Mouse (Mus musculus): ENCODE data around the gene Olfr156.
A peak's percentile ranks its signal among the peaks of the same experiment; 100 is the strongest.
"Not testable (repeated sequence)": the region's sequence is repeated elsewhere in the genome, so short reads cannot be mapped to it uniquely, and the experiment has no call there.

The Olfr156 gene

DNA sequence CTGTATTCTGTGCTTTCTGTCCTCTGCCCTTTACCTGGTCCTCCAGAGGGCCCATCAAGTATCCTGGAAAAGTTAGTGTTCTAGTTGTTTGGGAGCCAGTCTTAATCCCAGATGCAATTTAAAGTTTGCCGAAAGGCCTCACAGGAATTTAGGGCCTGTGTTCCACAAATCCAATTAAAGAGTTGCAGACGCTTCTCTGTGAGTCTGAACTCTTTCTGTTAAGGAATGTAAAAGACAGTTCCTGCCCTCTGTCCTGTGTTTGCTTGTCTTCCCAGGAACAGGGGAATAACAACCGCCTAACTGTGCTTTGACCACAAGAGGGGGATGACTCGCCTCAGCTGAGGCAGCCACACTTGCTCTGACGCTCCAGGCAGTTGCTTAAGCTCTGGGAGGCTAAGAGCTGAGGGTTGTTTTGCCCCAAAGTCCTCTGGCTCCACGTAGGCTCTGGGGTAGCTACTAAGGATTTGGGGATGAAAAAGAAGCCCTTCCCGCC lies at the start of gene Olfr156:
TSS of gene Olfr156 (minus strand) at position 51 of the 493 bp plus-strand sequence.
- peak; percentile 32 for DNase-seq (ENCODE audit: extremely low spot score, low spot score)

DNA sequence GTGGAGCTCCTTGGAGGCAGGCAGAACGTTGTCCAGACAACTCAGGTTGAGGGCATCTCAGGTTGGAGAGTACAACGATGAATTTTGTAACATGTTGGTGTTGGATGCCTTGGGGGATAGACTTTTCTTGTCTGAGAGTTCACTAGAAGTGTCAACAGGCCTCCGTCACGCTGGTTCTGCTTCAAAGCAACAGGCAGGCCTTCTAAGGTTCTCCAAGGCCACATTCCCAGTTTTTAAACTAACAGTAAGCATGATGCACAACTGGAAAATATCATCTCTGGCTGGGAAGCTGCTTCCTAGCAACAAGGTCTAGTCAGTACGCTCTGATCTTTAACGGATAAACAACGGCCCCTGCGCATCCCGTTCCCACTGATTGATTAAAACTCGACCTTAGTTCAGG lies 46.1 kb upstream of the Olfr156 start:
- no peak for DNase-seq (ENCODE audit: extremely low spot score, low spot score)

DNA sequence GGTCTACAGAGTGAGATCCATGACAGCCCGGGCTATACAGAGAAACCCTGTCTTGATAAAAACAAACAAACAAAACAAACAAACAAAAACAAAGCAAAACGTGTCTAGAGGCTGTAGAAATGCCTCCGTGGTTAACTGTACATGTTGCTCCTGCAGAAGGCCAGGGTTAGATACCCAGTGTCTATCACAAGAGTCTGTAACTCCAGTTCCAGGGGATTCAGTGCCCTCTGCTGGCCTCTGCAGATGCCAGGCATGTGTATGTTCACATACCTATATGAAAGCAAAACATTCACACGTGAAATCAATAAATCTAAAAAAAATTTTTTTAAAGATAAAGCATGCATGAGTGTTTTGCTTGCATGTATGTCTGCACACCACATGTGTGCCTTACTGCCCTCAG lies 39.6 kb upstream of the Olfr156 start:
- DNase-seq (ENCODE audit: extremely low spot score, low spot score) = no peak

DNA sequence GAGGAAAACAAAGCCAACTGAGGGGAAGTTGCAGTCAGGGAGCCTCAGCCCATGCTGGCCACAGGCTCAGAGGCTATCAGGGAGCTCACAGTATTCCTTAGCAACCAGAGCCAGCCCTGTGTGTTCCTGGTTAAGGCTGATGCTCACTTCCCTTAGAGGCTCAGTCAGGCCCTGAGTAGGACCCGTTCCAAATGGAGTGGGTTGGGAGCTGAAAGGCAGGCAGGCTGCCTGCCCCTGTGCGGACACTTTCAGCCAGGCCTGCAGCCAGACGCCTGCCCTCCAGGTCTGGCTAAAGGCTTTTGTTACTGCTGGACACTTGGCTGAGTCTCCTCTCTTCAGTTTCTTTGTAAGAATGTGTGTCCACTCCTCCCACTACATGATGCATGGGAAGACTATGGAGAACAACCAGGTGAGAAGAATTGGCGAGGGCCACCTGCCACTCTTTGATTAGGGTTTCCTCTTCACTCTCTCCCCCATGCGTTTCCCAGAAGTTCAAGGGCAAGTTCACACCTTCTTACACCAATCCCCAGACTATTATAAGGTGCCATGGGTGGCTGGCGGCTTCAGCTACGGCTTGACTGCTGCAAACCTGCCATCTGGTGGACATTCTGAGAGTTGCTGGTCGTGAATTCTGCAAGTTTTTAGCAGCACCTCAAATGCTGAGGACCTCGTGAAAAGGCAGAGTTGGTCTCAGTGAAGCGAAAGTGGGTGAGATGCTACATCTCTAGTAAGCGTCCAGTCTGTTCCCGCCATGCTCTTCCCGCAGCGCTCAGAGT lies 37.2 kb upstream of the Olfr156 start:
- DNase-seq (ENCODE audit: extremely low spot score, low spot score) = peak; percentile 77

DNA sequence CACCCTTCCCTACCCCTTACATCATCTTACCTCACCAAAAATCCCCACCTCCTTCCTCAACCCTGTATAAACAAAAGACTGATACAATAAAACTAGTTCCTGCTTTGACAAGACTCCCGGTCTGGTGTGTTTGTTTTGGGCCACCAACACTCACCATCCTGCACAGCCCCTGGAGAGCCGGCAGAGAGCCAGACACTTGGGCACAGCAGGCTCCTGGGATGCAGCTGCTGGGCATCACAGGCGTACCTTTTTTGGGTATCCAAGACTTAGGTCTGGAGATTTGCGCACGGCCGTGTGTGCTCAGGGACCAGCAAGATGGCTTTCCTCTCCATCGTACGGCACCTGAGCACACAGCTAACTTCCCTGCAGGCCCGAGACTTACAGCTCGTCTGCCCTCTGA lies 36.2 kb upstream of the Olfr156 start:
- no peak for DNase-seq (ENCODE audit: extremely low spot score, low spot score)

DNA sequence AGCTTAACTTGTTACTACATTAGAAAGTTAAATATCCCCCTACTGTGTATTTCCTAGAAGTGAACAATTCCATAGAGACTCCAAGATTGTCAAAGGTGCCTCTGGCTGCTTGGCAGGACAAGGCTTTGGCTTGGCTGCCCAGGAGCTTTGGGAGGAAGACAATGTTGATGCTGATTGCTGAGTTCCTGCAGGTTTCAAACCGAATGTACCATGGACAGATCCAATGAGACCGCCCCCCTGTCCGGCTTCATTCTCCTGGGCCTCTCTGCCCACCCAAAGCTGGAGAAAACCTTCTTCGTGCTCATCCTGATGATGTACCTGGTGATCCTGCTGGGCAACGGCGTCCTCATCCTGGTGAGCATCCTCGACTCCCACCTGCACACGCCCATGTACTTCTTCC lies 30.4 kb upstream of the Olfr156 start:
- DNase-seq (ENCODE audit: extremely low spot score, low spot score) = no peak

DNA sequence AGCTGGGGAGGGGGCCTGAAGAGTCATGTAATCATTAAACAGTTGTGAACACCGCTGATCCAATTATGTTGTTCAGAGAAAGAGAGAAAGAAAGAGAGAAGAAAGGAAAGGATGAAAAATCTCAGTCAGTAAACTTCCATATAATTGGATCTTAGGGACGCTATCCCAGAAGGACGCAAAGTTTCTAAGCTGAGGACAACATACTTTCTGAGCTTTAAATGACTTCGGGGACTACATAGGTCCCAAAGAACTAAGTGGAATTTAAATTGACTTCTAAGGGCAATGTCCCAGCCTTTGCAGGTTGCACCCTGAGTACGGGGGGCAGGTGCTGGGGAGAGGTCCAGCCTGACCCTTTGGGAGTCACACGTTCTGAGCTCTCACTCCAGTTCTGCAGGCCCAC lies 27.6 kb upstream of the Olfr156 start, which contains the start of gene Olfr155:
TSS of gene Olfr155 (plus strand) at position 301 of the 400 bp plus-strand sequence.
- no peak for DNase-seq (ENCODE audit: extremely low spot score, low spot score)

DNA sequence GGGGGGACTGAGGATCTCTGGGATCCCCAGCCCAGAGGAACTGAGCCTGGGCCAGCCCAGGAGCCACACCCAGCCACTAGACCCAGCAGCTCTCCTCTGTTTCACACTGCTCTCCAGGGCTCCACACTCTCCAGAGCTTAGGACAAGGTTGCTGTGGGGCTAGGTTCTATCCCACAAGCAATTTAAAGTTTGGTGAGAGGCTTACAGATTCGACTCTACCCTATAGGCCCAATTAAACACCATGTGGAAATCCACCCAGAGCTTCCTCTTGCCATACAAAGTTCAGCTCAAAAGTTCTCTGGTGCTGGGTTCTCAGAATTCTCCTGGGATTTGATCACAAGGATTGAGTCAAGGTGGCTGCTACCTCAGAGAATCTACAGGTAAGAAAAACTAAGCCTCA lies 16.4 kb upstream of the Olfr156 start, which contains the start of gene Olfr157:
TSS of gene Olfr157 (minus strand) at position 101 of the 400 bp plus-strand sequence.
- DNase-seq (ENCODE audit: extremely low spot score, low spot score) = no peak

DNA sequence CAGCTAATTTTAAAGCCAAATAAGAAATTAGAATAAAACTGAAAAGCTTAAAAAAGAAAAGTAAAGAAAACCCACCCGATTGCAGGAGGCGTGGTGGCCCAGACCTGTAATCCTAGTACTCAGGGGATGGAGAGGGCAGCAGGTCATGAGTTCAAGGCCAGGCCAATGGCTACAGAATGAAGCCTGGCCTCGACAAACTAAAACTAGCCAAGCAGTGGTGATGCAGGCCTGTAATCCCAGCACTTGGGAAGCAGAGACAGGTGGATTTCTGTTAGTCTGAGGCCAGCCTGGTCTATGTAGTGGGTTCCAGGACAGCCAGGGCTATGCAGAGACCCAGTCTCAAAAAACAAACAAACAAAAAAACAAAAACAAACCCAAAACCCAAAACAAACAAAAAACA lies 14.6 kb upstream of the Olfr156 start:
- no peak for DNase-seq (ENCODE audit: extremely low spot score, low spot score)

DNA sequence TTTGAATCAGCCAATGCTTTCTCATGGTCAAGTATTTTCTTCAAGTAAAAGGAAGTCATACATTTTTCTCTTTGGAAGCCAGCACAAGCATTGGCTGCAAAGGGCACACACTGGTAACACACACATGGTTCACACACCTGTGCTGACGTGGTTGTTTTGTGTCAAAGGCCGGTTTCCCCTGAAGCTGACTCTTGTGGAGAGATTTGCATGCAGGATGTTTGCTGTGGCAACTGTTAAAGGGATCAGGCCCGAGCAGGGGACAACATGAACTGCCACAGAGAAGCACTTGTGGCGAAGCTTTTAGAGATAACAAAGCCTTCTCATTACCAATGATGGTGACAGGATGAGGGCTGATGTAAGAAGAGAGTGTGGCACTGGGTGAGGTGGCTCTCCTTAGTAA lies 11.1 kb upstream of the Olfr156 start:
- no peak for DNase-seq (ENCODE audit: extremely low spot score, low spot score)

DNA sequence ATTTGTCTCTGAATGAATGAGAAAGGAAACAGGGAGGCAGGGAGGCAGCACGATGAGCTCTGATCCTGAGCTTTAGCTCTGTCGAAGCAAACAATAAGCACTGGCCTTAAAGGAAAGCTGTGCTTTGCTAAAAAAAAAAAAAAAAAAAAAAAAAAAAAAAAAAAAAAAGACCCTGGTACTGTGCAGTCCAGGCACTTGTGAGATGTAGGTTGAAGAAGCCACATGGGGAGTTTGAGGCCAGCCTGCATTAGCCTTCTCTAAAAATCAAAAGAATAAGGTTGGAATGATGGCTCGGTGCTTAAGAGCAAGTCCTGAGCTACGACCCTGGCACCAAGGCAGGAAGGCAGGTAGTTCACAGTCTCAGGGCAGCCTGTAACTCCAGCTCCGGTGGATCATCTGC lies 10.1 kb upstream of the Olfr156 start:
- no peak for DNase-seq (ENCODE audit: extremely low spot score, low spot score)

DNA sequence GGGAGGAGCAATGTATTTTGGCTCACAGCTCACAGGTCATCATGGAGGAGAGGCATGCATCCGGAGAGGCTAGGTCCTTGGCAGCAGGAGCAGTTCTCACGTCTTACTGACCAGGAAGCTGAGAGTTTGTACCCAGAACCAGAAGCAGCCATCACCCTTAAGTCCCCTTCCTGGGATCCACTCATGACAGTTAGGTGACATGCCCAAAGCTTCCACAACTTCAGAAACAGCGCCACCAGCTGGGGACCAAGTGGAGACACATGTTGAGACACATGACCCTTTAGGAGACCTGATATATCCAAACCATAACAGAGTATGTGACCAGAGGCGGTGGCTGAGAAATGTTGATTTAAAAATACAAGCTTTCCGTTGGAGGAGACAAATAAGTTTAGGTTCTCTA lies 8.3 kb upstream of the Olfr156 start:
- no peak for DNase-seq (ENCODE audit: extremely low spot score, low spot score)

DNA sequence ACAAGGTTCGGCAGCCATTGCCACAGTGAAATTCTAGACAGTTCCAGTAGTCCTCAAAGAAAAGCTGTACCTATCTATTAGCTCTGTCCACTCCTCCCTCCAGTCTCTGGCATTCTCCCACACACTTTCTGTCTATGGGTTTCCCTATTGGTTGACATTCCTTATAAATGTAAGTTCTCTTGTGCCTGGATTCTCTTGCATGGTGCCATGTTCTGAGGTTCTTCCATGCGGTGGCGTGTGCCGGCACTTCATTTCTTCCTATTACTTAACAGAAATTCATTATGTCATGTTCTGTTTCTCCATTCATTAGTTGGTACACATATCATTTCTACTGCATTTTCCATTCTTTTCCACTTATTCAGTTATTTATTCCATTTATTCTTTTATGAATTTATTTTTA lies 5.1 kb upstream of the Olfr156 start:
- DNase-seq (ENCODE audit: extremely low spot score, low spot score) = no peak

DNA sequence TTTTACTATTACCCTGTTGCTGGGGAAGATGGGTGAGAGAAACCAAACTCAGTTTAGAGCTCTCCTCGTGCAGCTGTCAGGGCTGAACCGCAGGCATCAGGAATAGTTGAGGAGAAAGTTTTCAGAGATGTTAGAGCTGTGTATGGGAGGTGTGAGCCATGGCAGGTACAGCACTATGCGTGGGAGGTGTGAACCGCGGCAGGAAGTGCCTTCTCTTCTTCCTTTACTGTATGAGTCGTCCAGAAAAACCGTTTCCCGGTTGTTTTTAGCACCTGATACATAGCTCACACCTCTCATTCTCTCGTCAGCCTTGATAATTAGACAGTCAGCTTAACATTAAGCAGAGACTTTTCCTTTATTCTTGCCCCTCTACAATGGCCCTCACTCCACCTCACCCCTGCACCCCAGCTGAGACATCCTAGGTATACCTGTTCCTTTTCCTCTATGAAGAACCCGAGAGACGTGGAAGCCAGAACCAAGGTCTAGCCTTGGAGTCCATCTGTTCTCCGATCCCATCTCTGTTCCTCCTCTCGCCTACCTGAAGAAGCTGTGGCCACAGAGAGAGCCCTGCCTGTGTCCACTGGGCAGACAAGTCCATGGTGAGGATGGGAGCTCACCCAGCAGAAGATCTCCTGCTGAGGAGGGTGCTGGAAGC lies 672 bp downstream of the Olfr156 start:
- no peak for DNase-seq (ENCODE audit: extremely low spot score, low spot score)

DNA sequence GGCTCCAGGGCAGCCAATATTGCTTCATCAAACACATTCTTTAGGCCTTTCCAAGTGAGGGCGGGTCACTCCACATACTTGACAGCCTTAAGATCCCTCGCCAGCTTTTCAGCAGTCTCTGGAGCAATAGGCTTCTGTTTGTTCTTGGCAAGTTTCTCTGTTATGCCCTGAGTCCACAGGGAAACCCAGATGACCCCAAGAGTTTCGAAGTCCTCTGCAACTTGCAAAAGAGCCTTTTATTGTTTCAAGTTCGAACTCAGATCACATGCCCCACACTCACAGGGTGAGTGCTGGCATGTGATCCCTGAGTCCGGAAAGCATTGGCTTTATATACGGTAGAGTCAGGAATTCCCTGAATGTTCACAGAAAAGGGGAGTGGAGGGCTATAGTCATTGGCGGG lies 24.8 kb downstream of the Olfr156 start:
- DNase-seq (ENCODE audit: extremely low spot score, low spot score) = no peak

DNA sequence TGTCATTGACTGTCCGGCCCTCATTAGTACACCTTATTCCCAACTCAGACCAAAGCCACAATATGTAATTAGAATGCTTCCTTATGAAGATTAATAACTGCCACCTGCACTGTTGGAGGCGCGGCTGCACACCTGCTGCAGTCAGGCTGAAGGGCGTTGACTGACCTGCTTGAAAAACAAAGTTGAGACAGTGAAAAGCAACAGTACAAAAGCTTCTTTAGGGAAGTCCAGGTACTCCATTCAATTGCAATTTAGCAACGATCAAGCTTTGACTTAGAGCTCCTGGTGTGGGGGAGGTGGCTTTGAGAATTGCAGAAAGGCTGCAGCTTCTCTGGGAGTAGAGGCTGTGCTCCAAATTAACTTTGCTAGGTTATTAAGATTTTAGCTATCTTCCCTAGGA lies 27.9 kb downstream of the Olfr156 start:
- DNase-seq (ENCODE audit: extremely low spot score, low spot score) = not testable (repeated sequence)

DNA sequence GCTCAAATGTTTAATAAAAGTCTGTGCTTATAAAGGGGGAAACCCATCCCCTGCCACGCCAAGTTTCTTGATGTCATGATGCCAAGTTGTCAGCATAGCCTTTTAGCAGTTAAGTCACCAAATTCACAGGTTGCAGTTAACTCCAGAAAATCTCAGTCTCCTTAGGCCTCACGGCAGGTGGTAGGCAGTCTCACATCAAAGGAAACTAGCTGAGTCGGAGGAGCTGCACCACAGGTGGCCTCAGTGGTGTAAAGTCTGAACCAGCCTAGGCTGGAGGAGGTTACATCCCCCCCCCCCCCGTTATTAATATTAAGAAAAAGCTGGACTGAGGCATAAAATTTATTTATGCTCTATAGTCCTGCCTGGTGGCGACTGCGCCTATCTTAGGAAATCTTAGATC lies 28.4 kb downstream of the Olfr156 start:
- DNase-seq (ENCODE audit: extremely low spot score, low spot score) = no peak

DNA sequence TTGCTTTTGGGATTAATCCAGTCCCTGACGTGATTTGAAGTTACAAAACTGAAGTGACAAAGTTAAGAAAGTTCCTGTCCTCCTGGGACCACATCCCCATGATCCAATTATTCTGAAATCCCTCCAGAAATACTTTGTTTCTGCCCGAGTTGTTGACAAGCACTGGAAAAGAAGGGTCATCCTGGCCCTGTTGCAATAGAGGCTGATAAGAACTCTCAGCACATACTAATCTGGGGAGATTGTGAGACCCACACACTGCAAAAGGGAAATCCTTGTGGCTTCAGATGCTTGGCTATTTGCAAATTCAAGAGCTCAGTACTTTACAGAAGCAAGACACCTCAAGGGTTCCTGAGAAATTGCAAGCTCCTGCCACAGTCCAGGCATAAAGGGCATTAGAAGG lies 51.4 kb downstream of the Olfr156 start:
- DNase-seq (ENCODE audit: extremely low spot score, low spot score) = no peak

DNA sequence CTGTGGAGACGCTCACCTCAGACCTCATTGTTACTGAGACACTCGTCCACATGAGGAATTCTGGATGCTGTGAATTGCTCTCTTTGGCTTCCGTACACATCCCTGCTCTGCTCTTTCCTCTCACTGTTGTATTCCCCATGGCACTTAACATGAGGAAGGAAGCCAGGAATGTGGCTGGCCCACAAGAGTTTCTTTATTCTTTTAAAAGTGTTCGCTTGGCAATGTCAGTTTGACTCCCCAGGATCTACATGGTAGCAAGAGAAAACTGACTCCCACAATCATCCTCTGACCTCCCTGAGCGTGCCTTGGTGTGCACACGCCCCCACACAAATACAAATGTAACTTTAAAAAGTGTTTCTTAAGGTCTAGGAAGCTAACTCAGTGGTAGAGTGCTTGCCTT lies 52.1 kb downstream of the Olfr156 start:
- no peak for DNase-seq (ENCODE audit: extremely low spot score, low spot score)

DNA sequence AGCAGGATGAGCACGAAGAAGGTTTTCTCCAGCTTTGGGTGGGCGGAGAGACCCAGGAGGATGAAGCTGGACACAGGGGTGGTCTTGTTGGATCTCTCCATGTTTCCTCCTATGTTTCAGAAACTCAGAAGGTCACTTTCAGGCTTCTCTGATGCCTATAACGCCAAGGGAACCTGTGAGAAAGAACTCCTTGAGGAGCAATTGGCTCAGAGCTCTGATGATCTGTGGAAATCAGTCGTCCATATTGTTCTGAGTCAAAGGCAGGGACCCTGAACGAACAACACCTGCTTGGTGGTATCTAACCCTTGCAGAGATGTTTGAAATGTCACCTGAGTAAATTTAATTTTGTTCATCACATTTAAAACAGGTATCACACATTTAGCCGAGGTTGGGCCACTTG lies 52.8 kb downstream of the Olfr156 start, which contains the start of gene Olfr159:
TSS of gene Olfr159 (minus strand) at position 101 of the 400 bp plus-strand sequence.
- no peak for DNase-seq (ENCODE audit: extremely low spot score, low spot score)
